Mouse (Mus musculus) embryonic facial prominence, embryonic 15.5 days (tissue): ENCODE data around the gene Padi4. TPM values are rescaled to one million over a fixed set of nuclear protein-coding genes. Genes with fewer than 3 reads are reported as not detected.

Source experiments
- ATAC-seq: fragments of 200-750 bp; cut with Nextera tagmentation; 2 replicates; pipeline ENCODE4 v1.8.0; 2017; ENCODE audit warnings: low read depth, moderate TSS enrichment; ENCODE audit not compliant: insufficient number of reproducible peaks, low FRiP score, low TSS enrichment
- H3K27ac ChIP-seq: fragments of 300-500 bp; sonication (generic); replicated peaks from 2 replicates; pipeline ENCODE4 v1.5.1; 2015; ENCODE audit warnings: mild to moderate bottlenecking, inconsistent platforms
- H3K27me3 ChIP-seq: fragments of 300-500 bp; sonication (generic); 2 replicates; pipeline ENCODE4 v1.6.1; 2015; ENCODE audit warnings: inconsistent platforms
- H3K36me3 ChIP-seq: fragments of 300-500 bp; sonication (generic); 2 replicates; pipeline ENCODE4 v1.6.1; 2015; ENCODE audit warnings: mild to moderate bottlenecking, inconsistent platforms
- H3K4me1 ChIP-seq: fragments of 300-500 bp; sonication (generic); 2 replicates; pipeline ENCODE4 v1.6.1; 2015; ENCODE audit warnings: inconsistent platforms
- H3K4me2 ChIP-seq: fragments of 300-500 bp; sonication (generic); replicated peaks from 2 replicates; pipeline ENCODE4 v1.6.1; 2015; ENCODE audit warnings: mild to moderate bottlenecking, inconsistent platforms
- H3K4me3 ChIP-seq: fragments of 300-500 bp; sonication (generic); replicated peaks from 2 replicates; pipeline ENCODE4 v1.5.1; 2015; ENCODE audit warnings: mild to moderate bottlenecking, inconsistent platforms
- H3K9ac ChIP-seq: fragments of 300-500 bp; sonication (generic); 2 replicates; pipeline ENCODE4 v1.6.1; 2015; ENCODE audit warnings: inconsistent platforms
- H3K9me3 ChIP-seq: fragments of 300-500 bp; sonication (generic); replicated peaks from 2 replicates; pipeline ENCODE4 v1.6.1; 2016; ENCODE audit warnings: inconsistent platforms
- WGBS: fragments of 180-500 bp; shearing (Covaris S2); methylation state at CpG from one replicate; pipeline ENCODE4 v1.1.7; 2015; 5-methylcytosine and 5-hydroxymethylcytosine counted together
- polyA plus RNA-seq: library from polyadenylated mRNA; unstranded; fragments of >200 nt; fragmentation: Nextera tagmentation; extraction: Ambion mirVana; gene quantifications from 2 replicates; pipeline ENCODE4 v1.2.1, GENCODE M21; 2015

Gene Padi4
- polyA plus RNA-seq, 1 experiment from 2014 or later, result 1.9 TPM

GRCm38 (mm10) chr4:140713480-140714365 is 60.3 kb downstream of the Padi4 start:
- H3K36me3 ChIP-seq, result peaks cover 93% of the 10 kb centered on the region
- no peaks in the 10 kb centered on the region for H3K27me3 ChIP-seq
- no peak overlapping the region for H3K9ac ChIP-seq
- ATAC-seq, result peak; percentile 71
- H3K27ac ChIP-seq, result peak overlapping the region; percentile 39; the same call in 1 of the 2 replicates
- no peaks in the 10 kb centered on the region for H3K9me3 ChIP-seq
- H3K4me3 ChIP-seq, result no peak overlapping the region
- H3K4me1 ChIP-seq, result peaks cover 16% of the 10 kb centered on the region
- 52% methylated on average over 29 of the region's 29 CpGs for WGBS
- H3K4me2 ChIP-seq, result no peak overlapping the region

GRCm38 (mm10) chr4:140711360-140711759 is 62.7 kb downstream of the Padi4 start:
- no peak overlapping the region for H3K4me2 ChIP-seq
- no peak for ATAC-seq
- peaks cover 89% of the 10 kb centered on the region for H3K36me3 ChIP-seq

DNA sequence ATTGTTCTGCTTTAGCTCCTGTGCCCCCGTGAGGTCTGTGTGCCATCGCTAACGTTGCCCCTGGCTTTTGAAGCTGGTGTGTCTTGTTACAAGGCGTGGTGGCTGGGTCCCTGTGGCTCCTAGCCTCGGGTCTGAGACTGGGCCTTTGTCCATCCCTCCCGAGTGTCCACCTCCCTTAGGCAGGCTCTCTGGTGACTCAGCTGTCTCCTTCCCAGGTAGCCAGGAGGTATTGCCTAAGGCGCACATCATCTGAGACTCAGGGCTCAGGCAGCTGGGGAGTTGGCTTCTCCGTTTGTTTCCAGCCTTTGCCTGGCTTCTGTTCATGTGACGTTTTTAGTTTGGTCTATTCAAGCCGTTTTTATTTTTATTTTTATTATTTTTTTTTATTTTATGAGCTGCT is 63.3 kb downstream of the Padi4 start:
- Histone ChIP-seq H3K4me1 (peaks cover 34% of the 10 kb centered on the region), H3K4me3 (no peak overlapping the region), H3K36me3 (peaks cover 89% of the 10 kb centered on the region), H3K27ac (no peak overlapping the region), H3K4me2 (no peak overlapping the region), H3K27me3 (no peaks in the 10 kb centered on the region), H3K9ac (no peak overlapping the region), H3K9me3 (no peaks in the 10 kb centered on the region)
- no peak for ATAC-seq
- 74% methylated on average over 10 of the region's 10 CpGs for WGBS

More at GRCm38 (mm10) chr4:140711360-140711759, 62.7 kb downstream of the Padi4 start:
- Histone ChIP-seq H3K9ac (no peak overlapping the region), H3K4me3 (no peak overlapping the region), H3K4me1 (peaks cover 34% of the 10 kb centered on the region), H3K9me3 (no peaks in the 10 kb centered on the region), H3K27ac (no peak overlapping the region), H3K27me3 (no peaks in the 10 kb centered on the region)
- 74% methylated on average over 5 of the region's 5 CpGs for WGBS

- no peak overlapping the region for H3K4me3 ChIP-seq
- WGBS, result 73% methylated on average over 10 of the region's 10 CpGs
Observed at GRCm38 (mm10) chr4:140709617-140710016, 64.4 kb downstream of the Padi4 start.

DNA sequence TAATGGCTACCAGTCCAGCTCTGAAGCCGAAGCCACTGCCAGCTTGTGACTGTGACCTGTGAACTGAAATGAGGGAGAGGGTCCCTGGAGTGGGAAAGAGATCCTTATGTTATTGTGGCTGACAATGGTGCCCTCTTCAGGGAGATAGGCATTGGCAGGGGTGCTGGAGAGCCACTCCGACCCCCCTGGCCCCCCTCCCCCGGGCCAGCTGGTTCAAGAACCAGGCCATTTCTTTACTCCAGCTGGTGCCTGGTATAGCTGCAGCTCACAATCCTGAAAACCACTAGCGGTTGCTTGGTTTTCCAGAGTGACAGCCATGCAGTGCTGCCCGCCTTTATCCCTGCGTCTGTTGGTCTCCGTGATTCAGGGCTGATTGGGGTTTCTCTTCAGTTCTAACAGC is 64.9 kb downstream of the Padi4 start:
- Histone ChIP-seq H3K9me3 (no peaks in the 10 kb centered on the region), H3K27ac (no peak overlapping the region), H3K9ac (no peak overlapping the region), H3K36me3 (peaks cover 79% of the 10 kb centered on the region), H3K27me3 (no peaks in the 10 kb centered on the region), H3K4me3 (no peak overlapping the region), H3K4me1 (peaks cover 45% of the 10 kb centered on the region), H3K4me2 (no peak overlapping the region)
- no peak for ATAC-seq
- WGBS, result 74% methylated on average over 7 of the region's 7 CpGs

More at GRCm38 (mm10) chr4:140709617-140710016, 64.4 kb downstream of the Padi4 start:
- Histone ChIP-seq H3K27ac (no peak overlapping the region), H3K4me1 (peaks cover 43% of the 10 kb centered on the region), H3K4me2 (no peak overlapping the region), H3K9ac (no peak overlapping the region), H3K36me3 (peaks cover 84% of the 10 kb centered on the region), H3K27me3 (no peaks in the 10 kb centered on the region), H3K9me3 (no peaks in the 10 kb centered on the region)
- ATAC-seq, result no peak

DNA sequence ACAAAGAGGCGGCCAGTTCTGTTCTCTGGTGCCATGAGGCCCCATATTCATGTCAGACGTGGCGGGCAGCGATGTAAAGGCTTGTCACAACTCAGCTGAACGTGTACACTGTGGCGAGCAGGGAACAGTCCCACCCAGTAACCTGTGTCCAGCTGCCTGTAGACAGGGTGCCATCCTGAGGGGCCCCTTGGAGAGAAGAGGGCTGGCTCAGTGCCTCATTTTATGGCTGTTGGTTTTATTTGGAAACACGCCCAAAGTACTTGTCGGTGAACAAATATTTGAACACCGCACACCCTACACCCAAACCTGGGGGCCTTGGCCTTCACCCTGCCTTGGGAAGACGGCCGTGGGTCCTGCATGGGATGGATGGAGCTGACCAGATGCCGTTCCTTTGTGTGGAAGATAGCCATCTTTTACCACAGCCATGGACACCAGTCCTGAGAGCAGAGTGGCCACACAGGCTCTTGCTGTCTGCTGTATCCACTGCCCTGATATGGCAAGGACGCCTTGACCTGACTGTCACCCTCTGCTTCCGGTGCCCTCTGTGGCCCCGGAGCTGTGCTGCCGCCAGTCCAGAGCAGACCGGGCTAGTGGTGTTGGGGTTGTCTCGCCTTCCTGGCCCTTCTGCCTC is 65.6 kb downstream of the Padi4 start:
- H3K36me3 ChIP-seq, result peaks cover 73% of the 10 kb centered on the region
- no peak overlapping the region for H3K4me2 ChIP-seq
- no peak overlapping the region for H3K4me3 ChIP-seq
- H3K27me3 ChIP-seq, result no peaks in the 10 kb centered on the region
- peaks cover 46% of the 10 kb centered on the region for H3K4me1 ChIP-seq
- WGBS, result 77% methylated on average over 18 of the region's 18 CpGs
- H3K9ac ChIP-seq, result no peak overlapping the region
- H3K27ac ChIP-seq, result no peak overlapping the region
- H3K9me3 ChIP-seq, result no peaks in the 10 kb centered on the region
- ATAC-seq, result no peak

DNA sequence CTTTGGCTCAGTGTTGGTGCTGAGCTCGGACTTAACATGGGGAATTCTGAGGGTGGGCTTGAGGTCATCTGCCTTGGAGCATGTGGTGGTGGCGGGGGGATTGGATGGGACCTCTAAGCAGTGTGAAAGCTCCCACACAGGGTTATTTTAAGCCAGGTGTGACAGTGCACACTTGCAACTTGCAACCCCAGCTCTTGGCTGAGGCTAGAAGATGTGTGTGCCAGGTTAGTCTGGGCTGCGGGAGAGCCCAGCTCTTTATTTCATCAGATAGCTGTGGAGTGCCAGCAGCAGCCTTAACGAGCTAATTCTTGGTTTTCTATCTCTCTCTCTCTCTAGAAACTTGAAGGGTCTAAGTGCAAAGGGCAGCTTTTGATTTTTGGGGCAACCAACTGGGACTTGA is 66.4 kb downstream of the Padi4 start:
- H3K4me2 ChIP-seq, result no peak overlapping the region
- WGBS, result 72% methylated on average over 4 of the region's 4 CpGs
- peaks cover 65% of the 10 kb centered on the region for H3K36me3 ChIP-seq
- no peak overlapping the region for H3K4me3 ChIP-seq
- ATAC-seq, result no peak
- H3K27me3 ChIP-seq, result no peaks in the 10 kb centered on the region
- no peaks in the 10 kb centered on the region for H3K9me3 ChIP-seq
- H3K4me1 ChIP-seq, result peaks cover 48% of the 10 kb centered on the region
- no peak overlapping the region for H3K27ac ChIP-seq
- no peak overlapping the region for H3K9ac ChIP-seq

- Histone ChIP-seq H3K27me3 (no peaks in the 10 kb centered on the region), H3K27ac (no peak overlapping the region), H3K36me3 (peaks cover 33% of the 10 kb centered on the region), H3K4me1 (peaks cover 67% of the 10 kb centered on the region), H3K4me2 (peak overlapping the region; percentile 86), H3K9ac (no peak overlapping the region), H3K9me3 (no peaks in the 10 kb centered on the region), H3K4me3 (peak overlapping the region; percentile 85; the same call in 1 of the 2 replicates)
- WGBS, result 25% methylated on average over 4 of the region's 4 CpGs
- no peak for ATAC-seq
Observed at GRCm38 (mm10) chr4:140704166-140704565, 69.9 kb downstream of the Padi4 start.

- WGBS, result 6% methylated on average over 8 of the region's 8 CpGs
- no peak overlapping the region; the same call in 1 of the 2 replicates for H3K9ac ChIP-seq
- peak overlapping the region; percentile 86 for H3K4me2 ChIP-seq
- peak overlapping the region; percentile 85 for H3K4me3 ChIP-seq
- H3K4me1 ChIP-seq, result peaks cover 63% of the 10 kb centered on the region
- no peak for ATAC-seq
- peak overlapping the region; percentile 98; the same call in 1 of the 2 replicates for H3K27ac ChIP-seq
- no peaks in the 10 kb centered on the region for H3K27me3 ChIP-seq
- no peaks in the 10 kb centered on the region for H3K9me3 ChIP-seq
- peaks cover 28% of the 10 kb centered on the region for H3K36me3 ChIP-seq
Observed at GRCm38 (mm10) chr4:140703636-140704035, 70.4 kb downstream of the Padi4 start.

GRCm38 (mm10) chr4:140702611-140703327 is 71.3 kb downstream of the Padi4 start:
- H3K4me2 ChIP-seq, result peak overlapping the region; percentile 86
- ATAC-seq, result peak; percentile 79
- H3K36me3 ChIP-seq, result peaks cover 19% of the 10 kb centered on the region
- H3K9ac ChIP-seq, result peak overlapping the region; percentile 85
- no peaks in the 10 kb centered on the region for H3K27me3 ChIP-seq
- peak overlapping the region; percentile 85 for H3K4me3 ChIP-seq
- peaks cover 54% of the 10 kb centered on the region for H3K4me1 ChIP-seq
- H3K27ac ChIP-seq, result peak overlapping the region; percentile 98
- H3K9me3 ChIP-seq, result no peaks in the 10 kb centered on the region
- under 1% methylated on average over 45 of the region's 68 CpGs for WGBS
